Mouse (Mus musculus) splenic B cell, adult 2 months (primary cell): ENCODE results near the gene Dnajc21.

ENCODE experiments used
- DNase-seq: peaks from one replicate; pipeline ENCODE4 v3.0.0-alpha.2; 2011; ENCODE audit warnings: low read depth, low spot score
- H3K27me3 ChIP-seq: 2 replicates; pipeline ENCODE4 v1.6.1; 2012; ENCODE audit warnings: mild to moderate bottlenecking, low read length, moderate library complexity, mixed read lengths; ENCODE audit not compliant: control insufficient read depth, poor library complexity, insufficient read depth, severe bottlenecking
- H3K36me3 ChIP-seq: 2 replicates; pipeline ENCODE4 v1.6.1; 2012; ENCODE audit warnings: mild to moderate bottlenecking, low read length, moderate library complexity, mixed read lengths; ENCODE audit not compliant: control insufficient read depth, poor library complexity, insufficient read depth, severe bottlenecking

Gene Dnajc21

DNA sequence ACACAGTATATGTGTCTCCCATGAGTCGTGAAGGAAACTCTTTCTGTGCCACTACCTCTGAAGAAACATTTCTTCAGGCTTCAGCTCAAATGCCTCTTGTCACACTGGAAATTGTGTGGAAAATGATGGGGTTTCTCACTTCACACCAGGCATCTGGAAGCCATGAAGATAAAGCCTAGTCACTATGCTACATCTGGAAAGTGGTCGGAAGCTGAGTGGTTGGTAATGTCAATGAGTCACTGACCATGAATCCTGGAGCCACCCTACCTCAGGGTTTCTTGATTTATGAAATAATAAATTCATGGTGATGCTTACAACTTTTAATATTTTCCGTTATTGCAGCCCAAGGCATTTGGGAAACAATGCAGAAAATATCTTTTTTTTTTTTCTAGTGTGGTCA is 60.5 kb downstream of the Dnajc21 start:
- Histone ChIP-seq H3K36me3 (no peaks in the 10 kb centered on the region), H3K27me3 (no peaks in the 10 kb centered on the region)
- DNase-seq, result no peak

DNA sequence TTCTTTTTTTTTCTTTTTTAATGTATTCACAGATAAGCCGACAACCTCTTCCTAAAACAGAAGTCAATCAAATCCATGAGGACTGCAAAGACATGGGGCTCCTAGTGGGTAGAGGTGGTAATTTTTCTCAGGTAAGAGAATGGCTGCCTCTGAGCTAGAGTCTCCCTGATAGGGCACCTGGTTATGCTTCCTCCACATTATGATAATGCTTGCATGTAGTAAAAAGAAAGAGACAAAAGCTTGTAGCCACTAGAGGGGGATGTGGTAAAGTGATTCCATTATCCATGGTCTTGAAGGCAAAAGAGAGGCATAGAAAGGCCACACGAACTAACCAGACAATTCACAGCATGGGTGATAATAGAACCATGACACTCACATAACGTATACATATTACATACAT is 69.9 kb downstream of the Dnajc21 start:
- DNase-seq, result peak; percentile 26
- Histone ChIP-seq H3K36me3 (no peaks in the 10 kb centered on the region), H3K27me3 (no peaks in the 10 kb centered on the region)

DNA sequence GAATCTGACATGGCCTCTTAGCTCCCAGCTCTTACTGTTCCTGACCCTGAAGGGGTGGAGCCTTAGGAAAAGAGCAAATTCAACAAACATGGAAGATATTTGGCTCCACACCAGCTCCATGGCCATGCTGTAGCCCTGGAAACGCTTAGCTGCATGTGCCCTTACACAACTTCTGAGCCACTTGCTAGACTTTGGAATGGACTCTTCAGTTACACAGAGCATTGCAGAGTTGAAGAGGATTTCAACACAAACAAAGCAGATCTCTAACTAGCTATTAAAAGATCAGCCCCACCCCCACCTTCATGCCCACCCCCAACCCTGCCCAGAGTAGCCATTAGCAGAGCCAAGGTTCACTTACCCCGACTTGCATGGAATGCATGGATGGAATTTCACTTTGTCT is 70.5 kb downstream of the Dnajc21 start:
- no peaks in the 10 kb centered on the region for H3K36me3 ChIP-seq
- no peak for DNase-seq
- no peaks in the 10 kb centered on the region for H3K27me3 ChIP-seq
